Comparison of ENCODE assay signal across 8 mouse cellular contexts in the genomic region with DNA sequence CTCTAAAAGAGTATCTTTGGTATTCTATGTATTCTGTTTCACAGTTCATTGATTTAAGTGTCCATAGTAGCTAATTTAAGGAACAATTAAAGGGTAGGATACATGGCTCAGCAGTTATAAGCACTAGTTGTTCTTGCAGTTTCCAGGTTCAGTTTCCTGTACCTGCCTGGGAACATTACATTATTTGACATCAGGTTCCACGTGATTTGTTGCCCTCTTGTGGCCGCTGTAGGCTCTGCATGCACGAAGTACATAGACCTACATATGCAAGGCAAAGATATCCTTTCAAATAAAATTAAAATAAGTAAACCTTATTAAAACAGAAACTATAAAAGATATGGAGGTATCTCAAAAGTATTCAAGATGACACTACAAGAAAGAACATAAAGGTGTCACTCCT. TPM values are rescaled to one million over a fixed set of nuclear protein-coding genes. Genes with fewer than 3 reads are reported as not detected.
A peak's percentile ranks its signal among the peaks of the same experiment; 100 is the strongest.
DNase-seq lines count a peak whose midpoint lies in the region; ATAC-seq lines count a peak whose summit lies in the region.

No protein-coding gene starts in this region.

- no peaks in the 10 kb centered on the region for H3K27me3 ChIP-seq in intestine, embryonic 15.5 days (replicated peaks)
- H3K27me3 ChIP-seq in limb, embryonic 10.5 days (ENCODE audit: low read depth, poor library complexity, severe bottlenecking), result no peaks in the 10 kb centered on the region
- H3K27me3 ChIP-seq in midbrain, embryonic 16.5 days (ENCODE audit: control insufficient read depth, insufficient read depth, low read depth, low read length), result no peaks in the 10 kb centered on the region
- no peaks in the 10 kb centered on the region for H3K27me3 ChIP-seq in splenic B cell, adult 2 months (ENCODE audit: control insufficient read depth, insufficient read depth, low read length, poor library complexity, severe bottlenecking)

- no peak overlapping the region for H3K27ac ChIP-seq in intestine, embryonic 15.5 days
- no peak overlapping the region for H3K27ac ChIP-seq in limb, embryonic 10.5 days
- no peak overlapping the region for H3K27ac ChIP-seq in midbrain, embryonic 16.5 days (ENCODE audit: low read length)

- DNase-seq in urinary bladder, adult 18-20 months (ENCODE audit: low spot score in 2 of 2), result peak; percentile 33 to 60
- DNase-seq in urinary bladder, postnatal 10 days (ENCODE audit: low spot score), result no peak
- peak; percentile 65 for DNase-seq in cerebellum, adult 9-10 months
- peak; percentile 57 for DNase-seq in gastrocnemius, adult 18-20 months (ENCODE audit: low spot score)
- DNase-seq in limb, embryonic 10.5 days (ENCODE audit: low spot score), result peak; percentile 73
- peak; percentile 84 for DNase-seq in splenic B cell, adult 2 months (ENCODE audit: low read depth, low spot score)

- under 1% methylated on average over 3 of the region's 3 CpGs for WGBS in intestine, embryonic 15.5 days
- WGBS in limb, embryonic 10.5 days, result under 1% methylated on average over 3 of the region's 3 CpGs
- WGBS in midbrain, embryonic 16.5 days, result 0% methylated on average over 3 of the region's 3 CpGs

- H3K9ac ChIP-seq in intestine, embryonic 15.5 days, result no peak overlapping the region
- H3K9ac ChIP-seq in midbrain, embryonic 16.5 days (ENCODE audit: low read depth, low read length), result no peak overlapping the region

- H3K36me3 ChIP-seq in intestine, embryonic 15.5 days, result no peaks in the 10 kb centered on the region
- H3K36me3 ChIP-seq in limb, embryonic 10.5 days, result no peaks in the 10 kb centered on the region
- no peaks in the 10 kb centered on the region for H3K36me3 ChIP-seq in midbrain, embryonic 16.5 days (ENCODE audit: control insufficient read depth, insufficient read depth, low read length)
- H3K36me3 ChIP-seq in splenic B cell, adult 2 months (ENCODE audit: control insufficient read depth, insufficient read depth, low read length, poor library complexity, severe bottlenecking), result no peaks in the 10 kb centered on the region

- no peaks in the 10 kb centered on the region for H3K9me3 ChIP-seq in intestine, embryonic 15.5 days
- no peaks in the 10 kb centered on the region for H3K9me3 ChIP-seq in limb, embryonic 10.5 days (replicated peaks)
- H3K9me3 ChIP-seq in midbrain, embryonic 16.5 days (replicated peaks; ENCODE audit: control insufficient read depth, low read length, poor library complexity, severe bottlenecking), result no peaks in the 10 kb centered on the region

- H3K4me2 ChIP-seq in intestine, embryonic 15.5 days (replicated peaks), result no peak overlapping the region
- no peak overlapping the region for H3K4me2 ChIP-seq in midbrain, embryonic 16.5 days (ENCODE audit: low read length)

- ATAC-seq in intestine, embryonic 15.5 days, result 0 out of 2 replicates have a peak, but pooled peaks have one; percentile 71
- peak; percentile 70; the same call in 1 of the 2 replicates for ATAC-seq in midbrain, embryonic 16.5 days

- no peaks in the 10 kb centered on the region for H3K4me1 ChIP-seq in intestine, embryonic 15.5 days (replicated peaks)
- no peaks in the 10 kb centered on the region for H3K4me1 ChIP-seq in limb, embryonic 10.5 days
- no peaks in the 10 kb centered on the region for H3K4me1 ChIP-seq in midbrain, embryonic 16.5 days (ENCODE audit: control insufficient read depth, insufficient read depth, low read length)

- no peak overlapping the region for H3K4me3 ChIP-seq in intestine, embryonic 15.5 days (replicated peaks)
- H3K4me3 ChIP-seq in limb, embryonic 10.5 days, result no peak overlapping the region
- H3K4me3 ChIP-seq in midbrain, embryonic 16.5 days (ENCODE audit: low read depth, low read length), result no peak overlapping the region

RNA-seq across cellular contexts. Expression of a gene that starts 6.5 kb away (rescaled TPM):
- 1 to 10 TPM; 4.8 to 5.6 TPM for total RNA-seq in gastrocnemius, adult 18-20 months (2021)
- 15.1 and 16.2 TPM in 2 replicates for polyA plus RNA-seq in intestine, embryonic 15.5 days (2015; fragmentation: Nextera tagmentation; extraction: Ambion mirVana)
- 19.0 and 23.7 TPM in 2 replicates for polyA plus RNA-seq in limb, embryonic 10.5 days (2016; fragmentation: Nextera tagmentation; extraction: Ambion mirVana)
- polyA plus RNA-seq in midbrain, embryonic 16.5 days (2015; fragmentation: Nextera tagmentation; extraction: Ambion mirVana), result 37.3 and 38.2 TPM in 2 replicates

RNA-seq across cellular contexts. Expression of a gene that starts 56.3 kb away (rescaled TPM):
- total RNA-seq in gastrocnemius, adult 18-20 months (2021), result 1 to 10 TPM; 8.5 to 9.1 TPM
- 7.8 and 9.0 TPM in 2 replicates for polyA plus RNA-seq in intestine, embryonic 15.5 days (2015; fragmentation: Nextera tagmentation; extraction: Ambion mirVana)
- polyA plus RNA-seq in limb, embryonic 10.5 days (2016; fragmentation: Nextera tagmentation; extraction: Ambion mirVana), result 5.4 and 6.8 TPM in 2 replicates
- 10.7 and 11.9 TPM in 2 replicates for polyA plus RNA-seq in midbrain, embryonic 16.5 days (2015; fragmentation: Nextera tagmentation; extraction: Ambion mirVana)

RNA-seq across cellular contexts. Expression of a gene that starts 56.3 kb away (rescaled TPM):
- total RNA-seq in gastrocnemius, adult 18-20 months (2021), result 1 to 10 TPM; 4.4 to 5.2 TPM
- 10.7 and 11.9 TPM in 2 replicates for polyA plus RNA-seq in intestine, embryonic 15.5 days (2015; fragmentation: Nextera tagmentation; extraction: Ambion mirVana)
- 13.0 and 14.2 TPM in 2 replicates for polyA plus RNA-seq in limb, embryonic 10.5 days (2016; fragmentation: Nextera tagmentation; extraction: Ambion mirVana)
- polyA plus RNA-seq in midbrain, embryonic 16.5 days (2015; fragmentation: Nextera tagmentation; extraction: Ambion mirVana), result 14.0 and 14.9 TPM in 2 replicates
